Mouse (Mus musculus) hindbrain, embryonic 11.5 days (tissue): ENCODE measurements at regions not wholly inside any gene's neighbourhood (a gene's known extent, or its start where the extent isn't known, plus 50 kb on each side); places are given as distances from the start of the nearest gene placed in this dataset.

ENCODE experiments used
- ATAC-seq: fragments of 200-750 bp; cut with Nextera tagmentation; 2 replicates; pipeline ENCODE4 v1.8.0; 2017; ENCODE audit warnings: mild to moderate bottlenecking, moderate TSS enrichment, moderate library complexity; ENCODE audit not compliant: low FRiP score
- DNase-seq: peaks from one replicate; pipeline ENCODE4 v3.0.0-alpha.2; 2015; ENCODE audit warnings: low spot score
- H3K27ac ChIP-seq: fragments of 300-500 bp; sonication (generic); 2 replicates; pipeline ENCODE4 v1.5.1; 2014; ENCODE audit warnings: mild to moderate bottlenecking, low read depth, low read length
- H3K27me3 ChIP-seq: fragments of 300-500 bp; sonication (generic); 2 replicates; pipeline ENCODE4 v1.6.1; 2014; ENCODE audit warnings: mild to moderate bottlenecking, low read length, moderate library complexity, mixed read lengths; ENCODE audit not compliant: control insufficient read depth, insufficient read depth
- H3K36me3 ChIP-seq: fragments of 300-500 bp; sonication (generic); 2 replicates; pipeline ENCODE4 v1.6.1; 2014; ENCODE audit warnings: mild to moderate bottlenecking, low read length, moderate library complexity, mixed read lengths; ENCODE audit not compliant: control insufficient read depth, insufficient read depth
- H3K4me1 ChIP-seq: fragments of 300-500 bp; sonication (generic); replicated peaks from 2 replicates; pipeline ENCODE4 v1.6.1; 2014; ENCODE audit warnings: low read length, mixed read lengths; ENCODE audit not compliant: control insufficient read depth, insufficient read depth
- H3K4me2 ChIP-seq: fragments of 300-500 bp; sonication (generic); replicated peaks from 2 replicates; pipeline ENCODE4 v1.6.1; 2014; ENCODE audit warnings: mild to moderate bottlenecking, low read depth, low read length
- H3K4me3 ChIP-seq: fragments of 300-500 bp; sonication (generic); 2 replicates; pipeline ENCODE4 v1.5.1; 2014; ENCODE audit warnings: low read depth, low read length
- H3K9ac ChIP-seq: fragments of 300-500 bp; sonication (generic); 2 replicates; pipeline ENCODE4 v1.6.1; 2014; ENCODE audit warnings: low read depth, low read length
- H3K9me3 ChIP-seq: fragments of 300-500 bp; sonication (generic); 2 replicates; pipeline ENCODE4 v1.6.1; 2016; ENCODE audit warnings: low read length; ENCODE audit not compliant: control insufficient read depth
- WGBS: fragments of 180-500 bp; shearing (Covaris S2); extraction: QIAGEN DNeasy Blood & Tissue Kit; methylation state at CpG from one replicate; pipeline ENCODE4 v1.1.7; 2014; 5-methylcytosine and 5-hydroxymethylcytosine counted together

DNA sequence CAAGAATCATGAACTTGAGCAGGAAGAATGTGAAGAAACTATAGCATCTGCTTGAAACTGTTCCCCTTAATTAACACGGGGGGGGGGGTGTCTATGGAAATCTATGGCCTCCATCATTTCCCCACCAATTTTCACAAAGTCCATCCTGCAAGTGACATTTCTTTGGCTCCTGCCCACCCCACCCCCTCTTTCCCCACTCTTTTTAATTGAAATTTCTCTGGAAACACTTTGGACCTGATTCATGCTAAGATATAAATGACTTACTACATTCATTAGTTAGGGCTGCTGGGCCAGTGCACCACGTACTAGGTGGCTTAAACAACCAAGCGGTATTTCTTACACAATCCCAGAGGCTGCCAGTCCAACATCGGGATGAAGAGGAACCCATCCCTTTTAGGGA is 169.4 kb downstream of the Sox9 start:
- WGBS, result 71% methylated on average over 4 of the region's 4 CpGs
- no peak for DNase-seq
- no peak overlapping the region for H3K4me3 ChIP-seq
- no peaks in the 10 kb centered on the region for H3K27me3 ChIP-seq
- no peak overlapping the region for H3K9ac ChIP-seq
- no peak overlapping the region for H3K27ac ChIP-seq
- H3K36me3 ChIP-seq, result no peaks in the 10 kb centered on the region
- H3K4me2 ChIP-seq, result no peak overlapping the region
- no peaks in the 10 kb centered on the region for H3K4me1 ChIP-seq
- H3K9me3 ChIP-seq, result no peaks in the 10 kb centered on the region
- no peak for ATAC-seq

DNA sequence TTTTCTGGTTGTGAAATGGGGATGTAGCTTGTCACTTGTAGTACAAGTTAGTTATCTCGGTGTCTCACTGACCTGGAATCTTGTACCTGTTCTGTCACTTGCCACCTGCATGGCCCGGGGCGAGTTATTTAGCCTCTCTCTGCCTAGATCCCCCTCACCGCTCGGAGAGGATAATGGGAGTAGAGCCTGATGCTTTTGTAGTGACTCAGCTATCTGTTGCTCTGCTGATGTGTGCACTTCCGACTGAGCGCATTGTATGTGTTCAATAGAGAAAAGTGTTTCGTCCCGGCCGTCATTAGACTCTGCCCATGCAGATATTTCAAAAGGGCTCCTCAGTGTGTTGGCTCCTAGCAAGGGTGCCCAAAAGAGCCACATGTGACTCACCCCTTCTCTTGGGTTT is 170.3 kb downstream of the Sox9 start:
- no peak for DNase-seq
- Histone ChIP-seq H3K4me1 (no peaks in the 10 kb centered on the region), H3K36me3 (no peaks in the 10 kb centered on the region), H3K9ac (no peak overlapping the region), H3K27me3 (no peaks in the 10 kb centered on the region), H3K4me2 (no peak overlapping the region), H3K27ac (no peak overlapping the region), H3K4me3 (no peak overlapping the region), H3K9me3 (no peaks in the 10 kb centered on the region)
- 62% methylated on average over 10 of the region's 10 CpGs for WGBS
- no peak for ATAC-seq

DNA sequence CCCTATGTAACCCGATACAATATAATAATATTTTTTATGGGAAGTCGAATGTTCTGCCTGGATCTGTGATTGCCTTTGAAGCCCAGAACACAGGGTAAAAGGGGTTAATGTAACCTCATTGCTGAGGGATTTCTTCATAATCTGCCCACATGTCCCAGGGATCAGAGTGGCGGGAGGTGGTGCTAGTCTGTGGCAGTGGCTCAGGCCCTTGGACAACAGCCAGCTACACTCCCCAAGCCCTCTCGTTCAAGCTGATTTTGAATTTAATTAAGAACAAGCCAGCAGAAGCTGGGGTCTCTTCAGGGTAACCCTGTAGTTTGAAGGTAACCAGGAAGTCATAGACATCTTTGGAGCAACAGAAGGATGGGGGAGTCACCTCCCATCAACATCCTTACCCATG is 171.5 kb downstream of the Sox9 start:
- Histone ChIP-seq H3K27me3 (no peaks in the 10 kb centered on the region), H3K9ac (no peak overlapping the region), H3K9me3 (no peaks in the 10 kb centered on the region), H3K36me3 (no peaks in the 10 kb centered on the region), H3K4me3 (no peak overlapping the region), H3K4me2 (no peak overlapping the region), H3K27ac (no peak overlapping the region), H3K4me1 (no peaks in the 10 kb centered on the region)
- ATAC-seq (no peak), DNase-seq (no peak)
- WGBS, result 64% methylated on average over 4 of the region's 4 CpGs

DNA sequence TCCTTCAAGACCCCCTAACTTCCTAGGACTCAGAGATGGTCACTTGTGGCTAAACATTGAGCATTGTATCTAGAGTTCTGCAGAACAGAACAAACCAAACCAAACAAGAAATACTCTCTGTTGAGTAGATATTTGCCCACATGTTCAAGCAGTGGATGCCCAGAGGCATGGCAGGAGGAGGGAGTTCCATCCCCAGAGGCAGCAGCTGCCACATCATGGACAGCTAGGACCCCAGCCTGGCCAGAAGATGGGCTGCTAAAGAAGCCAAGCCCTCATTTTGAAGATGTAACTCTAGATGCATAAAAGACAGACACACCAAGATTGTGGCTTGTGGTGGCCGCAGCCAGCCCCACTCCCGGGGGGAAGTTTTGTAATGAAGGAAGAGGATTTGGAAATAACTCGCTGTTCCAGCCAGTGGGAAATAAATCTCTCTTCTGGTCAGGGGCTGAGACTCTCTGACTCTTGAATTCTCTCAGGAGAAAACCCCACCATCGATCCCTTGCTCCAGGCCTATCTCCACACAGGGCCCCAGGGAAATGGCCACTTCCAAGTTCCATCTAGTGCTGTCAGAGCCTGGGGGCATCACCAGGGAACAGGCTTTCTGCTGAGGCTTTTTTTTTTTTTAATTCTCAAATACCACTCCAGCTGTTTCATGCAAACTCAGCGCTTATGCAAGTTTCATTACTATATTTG is 174.9 kb downstream of the Sox9 start:
- Histone ChIP-seq H3K4me1 (peaks cover 4% of the 10 kb centered on the region; the same call in 1 of the 2 replicates), H3K4me3 (no peak overlapping the region), H3K27ac (no peak overlapping the region), H3K9me3 (no peaks in the 10 kb centered on the region), H3K4me2 (no peak overlapping the region), H3K9ac (no peak overlapping the region), H3K36me3 (no peaks in the 10 kb centered on the region), H3K27me3 (no peaks in the 10 kb centered on the region)
- ATAC-seq, result no peak
- DNase-seq, result no peak
- 76% methylated on average over 5 of the region's 5 CpGs for WGBS

DNA sequence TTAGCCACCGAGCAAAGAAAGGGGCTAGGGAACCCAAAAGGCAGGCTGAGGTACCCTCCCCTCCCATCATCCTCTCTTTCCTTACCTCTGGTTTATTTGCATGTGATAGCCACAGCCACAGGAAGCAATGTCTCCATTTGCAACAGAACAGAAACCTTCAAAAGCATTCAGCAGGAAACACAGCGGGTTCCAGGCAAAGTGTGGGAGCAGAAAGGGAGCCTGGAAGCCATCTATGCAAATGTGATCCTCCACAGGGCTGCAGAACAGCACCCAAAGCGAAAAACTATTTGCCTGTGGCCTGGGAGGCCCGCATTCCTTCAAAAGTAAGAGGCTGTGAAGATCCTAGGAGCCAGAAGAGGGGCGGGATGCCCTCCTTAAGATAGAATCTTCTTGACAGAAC is 177.6 kb downstream of the Sox9 start:
- WGBS, result 8% methylated on average over 5 of the region's 5 CpGs
- Histone ChIP-seq H3K27me3 (no peaks in the 10 kb centered on the region), H3K27ac (no peak overlapping the region), H3K9me3 (no peaks in the 10 kb centered on the region), H3K36me3 (no peaks in the 10 kb centered on the region), H3K4me1 (peaks cover 4% of the 10 kb centered on the region; the same call in 1 of the 2 replicates), H3K4me3 (no peak overlapping the region), H3K4me2 (no peak overlapping the region), H3K9ac (no peak overlapping the region)
- no peak for ATAC-seq
- no peak for DNase-seq

DNA sequence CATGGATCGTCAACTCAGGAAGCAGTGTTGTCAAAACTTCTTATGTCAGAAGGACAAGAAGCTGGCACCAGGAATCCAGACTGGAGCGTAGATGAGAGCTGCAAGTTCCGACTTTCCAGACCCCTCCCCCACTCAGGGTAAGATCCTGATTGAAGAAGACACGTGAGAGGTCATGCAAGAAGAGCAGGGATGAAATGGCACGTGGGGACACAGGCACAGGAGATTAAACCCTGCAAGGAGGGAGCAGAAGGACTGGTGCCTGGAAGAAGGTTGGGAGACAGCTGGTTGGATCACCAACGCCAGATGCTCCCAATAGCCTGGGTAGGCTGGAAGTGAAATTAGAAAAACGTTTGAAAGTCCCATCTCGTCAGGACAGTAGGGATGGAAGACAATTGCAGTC is 191.3 kb downstream of the Sox9 start:
- 68% methylated on average over 8 of the region's 8 CpGs for WGBS
- Histone ChIP-seq H3K4me1 (peaks cover 15% of the 10 kb centered on the region), H3K36me3 (no peaks in the 10 kb centered on the region), H3K27me3 (no peaks in the 10 kb centered on the region), H3K4me2 (no peak overlapping the region), H3K9ac (no peak overlapping the region), H3K27ac (no peak overlapping the region), H3K4me3 (no peak overlapping the region), H3K9me3 (no peaks in the 10 kb centered on the region)
- DNase-seq (no peak), ATAC-seq (no peak)

DNA sequence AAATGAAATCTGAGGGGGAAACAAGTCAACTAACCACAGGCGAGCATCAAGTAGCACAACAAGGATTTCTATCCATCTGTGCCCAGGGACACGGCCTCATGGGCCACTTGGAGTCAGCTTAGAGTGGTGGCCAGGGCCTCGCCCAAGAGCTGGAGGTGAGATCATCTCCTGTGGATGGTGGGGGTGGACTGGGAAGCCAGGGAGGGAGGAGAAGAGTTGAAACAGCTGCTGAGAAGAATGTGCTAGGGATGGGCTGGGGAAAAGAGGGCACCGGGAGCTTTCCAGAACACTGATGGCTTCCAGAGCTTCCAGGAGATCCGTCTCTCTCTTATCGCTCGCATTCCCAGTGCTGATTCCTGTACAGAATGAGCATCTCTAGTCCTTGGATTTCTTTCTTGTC is 192.9 kb downstream of the Sox9 start:
- Histone ChIP-seq H3K4me1 (peaks cover 16% of the 10 kb centered on the region), H3K4me2 (no peak overlapping the region), H3K4me3 (no peak overlapping the region), H3K27ac (no peak overlapping the region), H3K27me3 (no peaks in the 10 kb centered on the region), H3K36me3 (no peaks in the 10 kb centered on the region), H3K9me3 (no peaks in the 10 kb centered on the region), H3K9ac (no peak overlapping the region)
- WGBS, result 90% methylated on average over 7 of the region's 7 CpGs
- ATAC-seq, result no peak
- no peak for DNase-seq

DNA sequence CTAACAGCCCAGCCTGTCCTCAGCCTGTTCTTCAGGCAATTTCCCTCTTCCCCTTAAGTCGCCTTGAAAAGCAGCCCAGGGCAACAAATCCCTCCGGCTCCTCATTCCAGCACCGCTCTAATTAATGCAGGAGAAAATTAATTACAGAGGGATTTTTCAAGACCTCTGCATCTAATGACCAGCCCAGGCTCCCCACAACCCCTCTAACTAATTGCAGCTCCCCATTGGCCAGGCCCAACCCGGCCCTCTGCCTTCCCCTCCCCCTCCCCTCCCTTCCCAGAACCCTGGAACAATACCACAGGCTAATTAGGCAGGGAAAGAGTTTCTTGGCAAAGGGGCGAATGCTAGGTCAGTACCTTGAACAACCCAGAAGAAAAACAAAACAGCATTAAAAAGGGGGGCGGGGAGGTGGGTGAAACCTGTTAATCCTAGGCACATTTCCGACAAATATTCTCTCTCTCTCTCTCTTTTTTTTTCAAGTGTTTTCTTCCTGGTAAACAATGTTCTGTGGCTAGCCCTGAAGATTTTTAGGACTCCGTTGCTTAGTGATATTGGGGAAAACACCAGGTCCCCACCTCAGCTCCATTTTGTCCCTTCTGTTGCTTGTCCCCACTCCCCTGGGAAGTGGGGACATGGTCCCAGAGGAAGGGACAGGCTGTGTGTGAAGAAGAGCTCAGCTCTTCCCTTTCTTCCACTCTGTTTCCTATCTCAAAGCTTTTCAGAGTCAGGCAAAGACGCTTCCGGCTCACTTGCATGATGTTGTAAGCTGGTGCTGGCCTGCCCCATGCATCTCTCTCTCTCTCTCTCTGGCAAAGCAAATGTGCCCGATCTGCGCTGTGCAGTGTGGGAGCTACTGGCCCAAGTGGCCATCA is 195.1 kb downstream of the Sox9 start:
- no peaks in the 10 kb centered on the region for H3K27me3 ChIP-seq
- 17% methylated on average over 12 of the region's 12 CpGs for WGBS
- no peak overlapping the region for H3K9ac ChIP-seq
- no peaks in the 10 kb centered on the region for H3K36me3 ChIP-seq
- H3K27ac ChIP-seq, result peak overlapping the region; percentile 68
- ATAC-seq, result peak; percentile 83
- peaks cover 16% of the 10 kb centered on the region for H3K4me1 ChIP-seq
- no peak overlapping the region for H3K4me2 ChIP-seq
- H3K4me3 ChIP-seq, result no peak overlapping the region
- DNase-seq, result peak; percentile 50
- no peaks in the 10 kb centered on the region for H3K9me3 ChIP-seq

DNA sequence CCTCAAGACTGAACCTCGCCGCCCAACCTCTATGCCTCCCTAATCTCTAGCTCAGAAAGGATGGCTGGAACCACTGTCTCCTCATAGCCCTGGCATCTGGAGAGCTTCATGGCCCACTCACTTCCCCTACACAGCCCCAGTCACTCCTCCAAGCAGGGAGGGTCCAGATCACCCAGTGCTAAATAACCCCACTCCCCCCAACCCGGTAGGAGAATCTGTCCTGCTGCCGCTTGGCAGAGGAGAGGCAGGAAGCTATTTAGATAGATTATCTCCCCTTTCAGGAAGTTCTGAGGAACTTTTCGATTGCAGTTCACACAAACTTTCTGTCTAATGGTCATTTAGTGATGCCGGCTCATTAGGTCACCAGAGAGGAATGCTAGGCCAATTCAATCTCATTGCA is 196.9 kb downstream of the Sox9 start:
- Histone ChIP-seq H3K4me3 (no peak overlapping the region), H3K4me2 (no peak overlapping the region), H3K27ac (no peak overlapping the region), H3K9me3 (no peaks in the 10 kb centered on the region), H3K27me3 (no peaks in the 10 kb centered on the region), H3K4me1 (peaks cover 23% of the 10 kb centered on the region), H3K9ac (no peak overlapping the region), H3K36me3 (no peaks in the 10 kb centered on the region)
- 73% methylated on average over 6 of the region's 6 CpGs for WGBS
- DNase-seq (no peak), ATAC-seq (no peak)
